Mouse (Mus musculus): ENCODE data around the gene Trim33. TPM values are rescaled to one million over a fixed set of nuclear protein-coding genes. Genes with fewer than 3 reads are reported as not detected.

The Trim33 gene
- polyA plus RNA-seq, 1 experiment from 2014 or later: 20.3 TPM

- Histone ChIP-seq H3K27ac (no peak overlapping the region), H3K9me3 (no peaks in the 10 kb centered on the region), H3K4me1 (peaks cover 7% of the 10 kb centered on the region), H3K4me2 (peak overlapping the region; percentile 46), H3K36me3 (peaks cover 6% of the 10 kb centered on the region; the same call in 1 of the 2 replicates), H3K9ac (peak overlapping the region; percentile 93; the same call in 1 of the 2 replicates), H3K4me3 (peak overlapping the region; percentile 82), H3K27me3 (no peaks in the 10 kb centered on the region)
- WGBS: 27% methylated on average over 5 of the region's 5 CpGs
- no peak for ATAC-seq (ENCODE audit: insufficient number of reproducible peaks, low FRiP score, low TSS enrichment, low read depth)
Observed at GRCm38 (mm10) chr3:103280875-103281274, 1.8 kb downstream of the Trim33 start.

GRCm38 (mm10) chr3:103288761-103289160 lies 9.7 kb downstream of the Trim33 start:
- H3K4me1 ChIP-seq: no peaks in the 10 kb centered on the region
- H3K36me3 ChIP-seq: no peaks in the 10 kb centered on the region
- H3K4me3 ChIP-seq: no peak overlapping the region
- no peak for ATAC-seq (ENCODE audit: insufficient number of reproducible peaks, low FRiP score, low TSS enrichment, low read depth)
- no peak overlapping the region for H3K4me2 ChIP-seq
- H3K27me3 ChIP-seq: no peaks in the 10 kb centered on the region
- H3K27ac ChIP-seq: no peak overlapping the region
- whole genome bisulfite sequencing: 85% methylated on average over 4 of the region's 4 CpGs
- no peaks in the 10 kb centered on the region for H3K9me3 ChIP-seq
- H3K9ac ChIP-seq: no peak overlapping the region

- Histone ChIP-seq H3K27me3 (no peaks in the 10 kb centered on the region), H3K9me3 (no peaks in the 10 kb centered on the region), H3K9ac (no peak overlapping the region), H3K4me3 (no peak overlapping the region), H3K4me2 (no peak overlapping the region), H3K36me3 (no peaks in the 10 kb centered on the region), H3K27ac (no peak overlapping the region), H3K4me1 (no peaks in the 10 kb centered on the region)
- no peak for ATAC-seq (ENCODE audit: insufficient number of reproducible peaks, low FRiP score, low TSS enrichment, low read depth)
- WGBS: 92% methylated on average over 2 of the region's 2 CpGs
Observed at GRCm38 (mm10) chr3:103291087-103291486, 12.0 kb downstream of the Trim33 start.

- Histone ChIP-seq H3K27me3 (no peaks in the 10 kb centered on the region), H3K4me2 (no peak overlapping the region), H3K27ac (no peak overlapping the region), H3K36me3 (no peaks in the 10 kb centered on the region), H3K4me3 (no peak overlapping the region), H3K9ac (no peak overlapping the region), H3K4me1 (no peaks in the 10 kb centered on the region; the same call in 1 of the 2 replicates), H3K9me3 (no peaks in the 10 kb centered on the region)
- 85% methylated on average over 6 of the region's 6 CpGs for WGBS
- ATAC-seq (ENCODE audit: insufficient number of reproducible peaks, low FRiP score, low TSS enrichment, low read depth): no peak
Observed at GRCm38 (mm10) chr3:103305411-103305982, 26.4 kb downstream of the Trim33 start.

GRCm38 (mm10) chr3:103309252-103309651 lies 30.2 kb downstream of the Trim33 start:
- H3K36me3 ChIP-seq: 0 out of 2 replicates have a peak, but pooled peaks cover under 1% of the 10 kb centered on the region
- no peaks in the 10 kb centered on the region for H3K9me3 ChIP-seq
- H3K4me3 ChIP-seq: no peak overlapping the region
- WGBS: 74% methylated on average over 5 of the region's 5 CpGs
- ATAC-seq (ENCODE audit: insufficient number of reproducible peaks, low FRiP score, low TSS enrichment, low read depth): no peak
- no peak overlapping the region for H3K4me2 ChIP-seq
- H3K4me1 ChIP-seq: no peaks in the 10 kb centered on the region; the same call in 1 of the 2 replicates
- no peak overlapping the region for H3K27ac ChIP-seq
- no peak overlapping the region for H3K9ac ChIP-seq
- H3K27me3 ChIP-seq: no peaks in the 10 kb centered on the region

GRCm38 (mm10) chr3:103309750-103310149 lies 30.7 kb downstream of the Trim33 start:
- ATAC-seq (ENCODE audit: insufficient number of reproducible peaks, low FRiP score, low TSS enrichment, low read depth): no peak
- Histone ChIP-seq H3K9ac (no peak overlapping the region), H3K27ac (no peak overlapping the region), H3K9me3 (no peaks in the 10 kb centered on the region), H3K4me2 (no peak overlapping the region), H3K4me3 (no peak overlapping the region), H3K27me3 (no peaks in the 10 kb centered on the region), H3K36me3 (0 out of 2 replicates have a peak, but pooled peaks cover 4% of the 10 kb centered on the region), H3K4me1 (no peaks in the 10 kb centered on the region; the same call in 1 of the 2 replicates)
- WGBS: 74% methylated on average over 1 of the region's 1 CpGs

GRCm38 (mm10) chr3:103314291-103314690 lies 35.2 kb downstream of the Trim33 start:
- peaks cover 6% of the 10 kb centered on the region; the same call in 1 of the 2 replicates for H3K36me3 ChIP-seq
- no peaks in the 10 kb centered on the region for H3K27me3 ChIP-seq
- no peaks in the 10 kb centered on the region for H3K9me3 ChIP-seq
- H3K27ac ChIP-seq: no peak overlapping the region
- no peak for ATAC-seq (ENCODE audit: insufficient number of reproducible peaks, low FRiP score, low TSS enrichment, low read depth)
- H3K4me2 ChIP-seq: no peak overlapping the region
- no peaks in the 10 kb centered on the region for H3K4me1 ChIP-seq
- no peak overlapping the region for H3K9ac ChIP-seq
- no peak overlapping the region for H3K4me3 ChIP-seq

GRCm38 (mm10) chr3:103335371-103335770 lies 56.3 kb downstream of the Trim33 start:
- ATAC-seq (ENCODE audit: insufficient number of reproducible peaks, low FRiP score, low TSS enrichment, low read depth): no peak
- WGBS: 9% methylated on average over 1 of the region's 1 CpGs
- H3K36me3 ChIP-seq: peaks cover 23% of the 10 kb centered on the region
- H3K9ac ChIP-seq: no peak overlapping the region
- H3K4me1 ChIP-seq: no peaks in the 10 kb centered on the region
- no peak overlapping the region for H3K4me3 ChIP-seq
- H3K27ac ChIP-seq: no peak overlapping the region
- no peak overlapping the region for H3K4me2 ChIP-seq
- no peaks in the 10 kb centered on the region for H3K9me3 ChIP-seq
- H3K27me3 ChIP-seq: no peaks in the 10 kb centered on the region

- no peak overlapping the region for H3K4me3 ChIP-seq
- no peak overlapping the region for H3K9ac ChIP-seq
- H3K4me1 ChIP-seq: no peaks in the 10 kb centered on the region
- H3K36me3 ChIP-seq: peaks cover 46% of the 10 kb centered on the region
- no peak for ATAC-seq (ENCODE audit: insufficient number of reproducible peaks, low FRiP score, low TSS enrichment, low read depth)
- H3K4me2 ChIP-seq: no peak overlapping the region
- H3K9me3 ChIP-seq: no peaks in the 10 kb centered on the region
- no peak overlapping the region for H3K27ac ChIP-seq
- no peaks in the 10 kb centered on the region for H3K27me3 ChIP-seq
- WGBS: 93% methylated on average over 2 of the region's 2 CpGs
Observed at GRCm38 (mm10) chr3:103346658-103347057, 67.6 kb downstream of the Trim33 start.

- H3K36me3 ChIP-seq: peaks cover 30% of the 10 kb centered on the region
- H3K9me3 ChIP-seq: no peaks in the 10 kb centered on the region
- no peak for ATAC-seq (ENCODE audit: insufficient number of reproducible peaks, low FRiP score, low TSS enrichment, low read depth)
- H3K27me3 ChIP-seq: no peaks in the 10 kb centered on the region
- no peak overlapping the region for H3K4me3 ChIP-seq
- H3K27ac ChIP-seq: no peak overlapping the region
- H3K4me1 ChIP-seq: no peaks in the 10 kb centered on the region
- H3K4me2 ChIP-seq: no peak overlapping the region
- 87% methylated on average over 5 of the region's 5 CpGs for WGBS
- no peak overlapping the region for H3K9ac ChIP-seq
Observed at GRCm38 (mm10) chr3:103353518-103353917, 74.4 kb downstream of the Trim33 start.

- Histone ChIP-seq H3K4me2 (no peak overlapping the region), H3K36me3 (peaks cover 28% of the 10 kb centered on the region), H3K27me3 (no peaks in the 10 kb centered on the region), H3K4me1 (no peaks in the 10 kb centered on the region), H3K4me3 (no peak overlapping the region), H3K9ac (no peak overlapping the region), H3K9me3 (no peaks in the 10 kb centered on the region), H3K27ac (no peak overlapping the region)
- no peak for ATAC-seq (ENCODE audit: insufficient number of reproducible peaks, low FRiP score, low TSS enrichment, low read depth)
- 88% methylated on average over 2 of the region's 2 CpGs for WGBS
Observed at GRCm38 (mm10) chr3:103354041-103354440, 74.9 kb downstream of the Trim33 start.

GRCm38 (mm10) chr3:103361150-103361549 lies 82.1 kb downstream of the Trim33 start:
- no peak overlapping the region for H3K27ac ChIP-seq
- no peaks in the 10 kb centered on the region for H3K4me1 ChIP-seq
- WGBS: 89% methylated on average over 7 of the region's 7 CpGs
- no peak overlapping the region for H3K9ac ChIP-seq
- no peak overlapping the region for H3K4me2 ChIP-seq
- no peak for ATAC-seq (ENCODE audit: insufficient number of reproducible peaks, low FRiP score, low TSS enrichment, low read depth)
- H3K4me3 ChIP-seq: no peak overlapping the region
- no peaks in the 10 kb centered on the region for H3K9me3 ChIP-seq
- H3K36me3 ChIP-seq: peaks cover 6% of the 10 kb centered on the region; the same call in 1 of the 2 replicates
- H3K27me3 ChIP-seq: no peaks in the 10 kb centered on the region
